Mouse (Mus musculus) midbrain, embryonic 15.5 days (tissue): ENCODE measurements at regions not wholly inside any gene's neighbourhood (a gene's known extent, or its start where the extent isn't known, plus 50 kb on each side); places are given as distances from the start of the nearest gene placed in this dataset.

Experiments
- ATAC-seq: fragments of 200-750 bp; cut with Nextera tagmentation; replicated peaks from 2 replicates; pipeline ENCODE4 v1.8.0; 2017; ENCODE audit warnings: moderate TSS enrichment
- H3K27ac ChIP-seq: fragments of 300-500 bp; sonication (generic); 2 replicates; pipeline ENCODE4 v1.5.1; 2015; ENCODE audit warnings: mild to moderate bottlenecking, inconsistent platforms
- H3K27me3 ChIP-seq: fragments of 300-500 bp; sonication (generic); replicated peaks from 2 replicates; pipeline ENCODE4 v1.6.1; 2015; ENCODE audit warnings: inconsistent platforms
- H3K36me3 ChIP-seq: fragments of 300-500 bp; sonication (generic); replicated peaks from 2 replicates; pipeline ENCODE4 v1.6.1; 2015; ENCODE audit warnings: inconsistent platforms
- H3K4me1 ChIP-seq: fragments of 300-500 bp; sonication (generic); 2 replicates; pipeline ENCODE4 v1.6.1; 2015; ENCODE audit warnings: inconsistent platforms
- H3K4me2 ChIP-seq: fragments of 300-500 bp; sonication (generic); 2 replicates; pipeline ENCODE4 v1.6.1; 2015; ENCODE audit warnings: inconsistent platforms, mild to moderate bottlenecking, moderate library complexity
- H3K4me3 ChIP-seq: fragments of 300-500 bp; sonication (generic); 2 replicates; pipeline ENCODE4 v1.5.1; 2015; ENCODE audit warnings: mild to moderate bottlenecking, inconsistent platforms
- H3K9ac ChIP-seq: fragments of 300-500 bp; sonication (generic); 2 replicates; pipeline ENCODE4 v1.6.1; 2015; ENCODE audit warnings: mild to moderate bottlenecking, inconsistent platforms
- H3K9me3 ChIP-seq: fragments of 300-500 bp; sonication (generic); 2 replicates; pipeline ENCODE4 v1.6.1; 2016; ENCODE audit warnings: inconsistent platforms
- WGBS: fragments of 180-500 bp; shearing (Covaris S2); methylation state at CpG from one replicate; pipeline ENCODE4 v1.1.7; 2015; ENCODE audit warnings: mixed read lengths; 5-methylcytosine and 5-hydroxymethylcytosine counted together

DNA sequence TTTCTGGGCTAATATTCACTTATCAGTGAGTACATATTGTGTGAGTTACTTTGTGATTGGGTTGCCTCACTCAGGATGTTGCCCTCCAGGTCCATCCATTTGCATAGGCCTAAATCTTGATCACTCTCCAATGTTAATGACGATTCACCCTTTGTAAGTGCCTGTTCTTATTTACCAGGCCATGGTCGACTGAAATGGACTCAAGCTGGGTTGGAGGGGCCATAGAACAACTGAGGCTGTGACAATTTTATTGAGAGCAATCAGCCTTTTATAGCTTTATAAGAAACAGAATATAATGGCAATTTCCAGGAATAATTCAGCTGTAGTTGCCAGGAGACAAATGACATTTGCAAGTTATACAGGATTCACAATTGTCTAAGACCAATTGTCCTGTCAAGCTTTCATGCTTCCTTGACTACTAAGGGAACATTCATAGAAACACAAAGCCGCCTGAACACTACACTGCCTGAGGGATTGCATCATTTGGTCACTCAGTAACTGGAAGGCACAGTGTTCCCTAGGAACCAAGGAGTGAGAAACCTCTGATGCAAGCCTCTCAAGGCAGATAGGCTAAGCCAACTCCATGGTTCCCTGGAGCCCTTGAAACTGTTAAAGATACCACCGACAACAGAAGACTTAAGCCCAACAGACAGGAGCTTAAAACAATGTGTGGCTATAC lies 348.5 kb upstream of the Prmt6 start:
- H3K4me2 ChIP-seq: no peak overlapping the region
- no peaks in the 10 kb centered on the region for H3K4me1 ChIP-seq
- H3K27ac ChIP-seq: no peak overlapping the region
- H3K4me3 ChIP-seq: no peak overlapping the region
- H3K27me3 ChIP-seq: no peaks in the 10 kb centered on the region
- WGBS: 37% methylated on average over 4 of the region's 4 CpGs
- H3K9ac ChIP-seq: no peak overlapping the region
- H3K9me3 ChIP-seq: no peaks in the 10 kb centered on the region
- H3K36me3 ChIP-seq: no peaks in the 10 kb centered on the region
- ATAC-seq: no peak

DNA sequence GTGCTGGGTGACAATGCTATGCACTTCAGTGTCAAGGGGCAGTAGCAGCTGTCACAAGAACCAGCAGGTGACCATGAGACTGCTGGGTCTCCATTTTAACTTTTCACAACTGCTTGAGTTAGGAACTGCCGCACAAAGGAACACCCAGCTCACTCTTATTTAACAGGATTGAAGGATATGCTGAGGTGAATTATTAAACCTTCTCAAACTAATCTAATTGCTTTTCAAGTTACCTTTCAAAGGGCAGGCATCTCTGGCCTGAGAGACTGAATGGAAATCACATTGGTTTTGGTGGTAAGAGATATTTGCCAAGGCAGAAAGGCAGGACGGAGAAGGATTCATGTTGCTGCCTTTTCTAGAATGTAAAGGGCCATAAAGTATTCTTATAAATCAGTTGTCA lies 332.0 kb upstream of the Prmt6 start:
- Histone ChIP-seq H3K4me3 (no peak overlapping the region), H3K4me1 (no peaks in the 10 kb centered on the region), H3K9ac (no peak overlapping the region), H3K36me3 (no peaks in the 10 kb centered on the region), H3K27ac (no peak overlapping the region), H3K27me3 (no peaks in the 10 kb centered on the region), H3K9me3 (no peaks in the 10 kb centered on the region), H3K4me2 (no peak overlapping the region)
- WGBS: 43% methylated on average over 2 of the region's 2 CpGs
- ATAC-seq: no peak

DNA sequence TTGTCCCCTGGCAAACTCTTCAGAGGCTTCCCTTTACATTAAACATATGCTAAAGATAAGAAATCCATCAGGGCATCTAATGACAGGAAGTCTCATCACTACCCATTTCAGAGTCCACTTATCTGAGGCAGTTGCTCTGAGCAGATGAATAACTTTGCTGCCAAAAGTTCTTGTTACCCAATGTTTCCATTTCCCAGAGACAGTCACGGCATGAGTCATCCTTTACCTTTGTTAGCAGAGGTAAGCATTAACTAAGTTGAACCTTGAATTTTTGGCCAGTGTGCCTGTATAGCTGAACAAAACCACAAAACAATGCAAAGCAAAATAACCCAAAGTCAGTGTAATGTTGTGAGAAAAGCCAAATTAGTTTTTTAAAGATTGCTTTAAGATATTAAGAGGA lies 328.5 kb upstream of the Prmt6 start:
- ATAC-seq: no peak
- WGBS: 91% methylated on average over 1 of the region's 1 CpGs

DNA sequence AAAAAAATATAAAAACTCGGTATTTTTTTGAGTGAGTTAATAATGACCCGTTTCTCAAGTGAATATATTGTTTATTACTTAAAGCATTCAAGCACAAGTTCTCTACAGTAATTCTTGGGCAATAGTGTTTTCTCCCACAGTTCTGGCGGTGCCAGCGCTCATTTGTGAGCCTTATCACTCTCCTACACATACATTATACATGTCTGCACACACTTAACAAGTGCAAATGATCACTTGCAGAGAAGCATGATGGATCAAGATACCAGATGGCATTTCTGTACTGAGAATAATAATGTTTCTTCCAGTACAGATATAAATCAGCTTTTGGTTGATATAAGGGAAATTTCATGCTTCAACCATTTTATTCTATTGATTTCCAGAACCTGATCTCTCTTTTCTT lies 316.4 kb upstream of the Prmt6 start:
- Histone ChIP-seq H3K4me2 (no peak overlapping the region), H3K27ac (no peak overlapping the region), H3K36me3 (no peaks in the 10 kb centered on the region), H3K4me1 (no peaks in the 10 kb centered on the region), H3K9ac (no peak overlapping the region), H3K4me3 (no peak overlapping the region), H3K9me3 (no peaks in the 10 kb centered on the region), H3K27me3 (no peaks in the 10 kb centered on the region)
- no peak for ATAC-seq
- 72% methylated on average over 4 of the region's 4 CpGs for WGBS

More for the DNA sequence above, 328.5 kb upstream of the Prmt6 start:
- H3K27ac ChIP-seq: no peak overlapping the region
- H3K36me3 ChIP-seq: no peaks in the 10 kb centered on the region
- no peaks in the 10 kb centered on the region for H3K4me1 ChIP-seq
- H3K9me3 ChIP-seq: no peaks in the 10 kb centered on the region
- H3K4me3 ChIP-seq: no peak overlapping the region
- no peak overlapping the region for H3K4me2 ChIP-seq
- H3K27me3 ChIP-seq: no peaks in the 10 kb centered on the region
- no peak overlapping the region for H3K9ac ChIP-seq

DNA sequence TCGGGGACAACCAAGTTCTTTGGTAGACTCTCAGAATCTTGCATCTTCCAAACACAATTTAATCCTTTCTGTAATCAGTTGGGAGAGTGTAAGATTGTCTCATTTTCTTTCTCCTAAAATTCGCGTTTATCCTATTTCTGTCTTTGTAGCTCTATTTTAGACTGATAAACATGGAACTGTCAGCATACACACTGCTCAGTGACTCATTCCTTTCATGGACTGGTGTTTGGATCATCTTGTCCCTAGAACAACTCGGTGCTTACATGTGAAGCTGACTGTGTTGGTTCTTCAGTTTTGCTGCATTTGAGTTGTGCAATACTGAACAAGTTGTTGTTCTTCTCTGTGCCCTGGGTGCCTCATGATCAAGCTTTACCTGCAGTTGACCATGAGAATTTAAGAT lies 296.5 kb upstream of the Prmt6 start:
- no peak for ATAC-seq
- Histone ChIP-seq H3K4me2 (no peak overlapping the region), H3K4me1 (no peaks in the 10 kb centered on the region), H3K9me3 (no peaks in the 10 kb centered on the region), H3K9ac (no peak overlapping the region), H3K27me3 (no peaks in the 10 kb centered on the region), H3K36me3 (no peaks in the 10 kb centered on the region), H3K4me3 (no peak overlapping the region), H3K27ac (no peak overlapping the region)
- 88% methylated on average over 4 of the region's 4 CpGs for WGBS

DNA sequence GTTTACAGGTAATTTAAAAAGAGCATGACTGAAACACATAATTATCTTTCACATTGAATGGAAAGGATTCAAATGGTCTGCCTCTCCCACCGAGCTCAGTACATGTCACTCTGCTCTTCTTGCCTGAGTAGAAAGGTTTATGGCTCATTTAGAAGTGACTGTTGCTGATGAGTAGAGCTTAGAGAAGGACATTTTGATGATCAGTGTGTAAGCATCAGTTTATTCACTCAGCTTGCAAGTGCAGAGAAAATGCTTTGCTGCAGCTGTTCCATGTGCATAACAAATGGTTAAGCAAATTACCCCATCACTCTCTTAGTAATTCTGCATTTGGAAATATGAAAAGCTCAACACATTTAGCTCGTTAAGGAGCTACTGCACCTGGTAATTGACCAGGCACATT lies 287.5 kb upstream of the Prmt6 start:
- Histone ChIP-seq H3K27ac (no peak overlapping the region), H3K27me3 (no peaks in the 10 kb centered on the region), H3K9ac (no peak overlapping the region), H3K9me3 (no peaks in the 10 kb centered on the region), H3K4me2 (no peak overlapping the region), H3K4me3 (no peak overlapping the region), H3K36me3 (no peaks in the 10 kb centered on the region), H3K4me1 (no peaks in the 10 kb centered on the region)
- peak; percentile 42; the same call in 1 of the 2 replicates for ATAC-seq
- 37% methylated on average over 2 of the region's 2 CpGs for WGBS
